Mouse (Mus musculus) heart, postnatal 10 days (tissue): Measurements from ENCODE around the gene Lrrc59. TPM values are rescaled to one million over a fixed set of nuclear protein-coding genes. Genes with fewer than 3 reads are reported as not detected.
A peak's percentile ranks its signal among the peaks of the same experiment; 100 is the strongest.
"Not testable (repeated sequence)": the region's sequence is repeated elsewhere in the genome, so short reads cannot be mapped to it uniquely, and the experiment has no call there.

Source experiments
- DNase-seq, 2 experiments: peaks; one replicate each; pipeline ENCODE4 v3.0.0; 2021
- intact Hi-C: fragments of 180-260 bp; cut with DNase I; formaldehyde crosslinking; loops from one replicate; pipeline ENCODE4 v1.15.1; 2025
- total RNA-seq, 2 experiments: library from RNA; stranded (reverse); gene quantifications; 2 replicates each; pipeline ENCODE4 v1.2.3; 2021

Gene Lrrc59
- total RNA-seq, 2 experiments from 2014 or later: 60.0 to 63.3 TPM

DNA sequence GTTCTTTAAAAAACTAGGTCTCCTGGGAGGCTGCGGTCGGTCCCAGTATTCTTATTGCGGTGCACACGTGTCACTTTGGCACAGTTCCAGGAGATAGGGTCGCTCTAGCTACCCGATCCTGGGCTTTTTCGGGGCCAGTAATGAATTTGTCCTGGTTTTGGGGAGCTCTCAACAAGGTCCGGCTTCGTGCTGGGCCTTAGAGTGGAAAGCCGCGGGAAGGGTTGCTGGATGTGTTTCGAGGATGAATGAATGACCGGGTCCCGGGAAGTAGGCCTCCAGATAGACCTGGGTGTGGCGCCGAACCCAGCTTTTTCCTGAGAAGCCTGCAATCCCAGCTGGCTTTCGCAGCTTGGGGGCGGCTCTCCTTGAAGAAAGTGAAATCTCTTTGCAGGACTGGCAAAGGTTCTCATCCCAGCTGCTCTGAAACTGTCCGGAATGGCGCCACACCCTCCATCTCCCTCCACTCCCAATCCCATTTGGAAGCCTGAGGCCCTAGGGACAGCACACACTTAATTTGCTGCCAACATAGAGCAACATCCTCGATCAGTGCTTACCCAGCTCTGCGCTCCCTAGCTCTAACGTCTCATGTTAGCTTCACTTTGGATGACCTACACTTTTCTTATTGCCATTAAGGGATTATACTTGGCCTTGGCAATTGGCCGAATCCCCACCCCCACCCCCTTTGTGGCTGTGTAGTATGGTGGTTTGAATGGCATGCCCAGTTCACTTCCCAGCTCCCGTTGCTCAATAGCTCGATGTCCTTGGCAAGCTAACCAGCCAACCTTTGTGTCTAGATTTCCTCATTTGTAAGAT, 838 bp downstream of the Lrrc59 start:
- peak; percentile 66 to 69 for DNase-seq
- intact Hi-C loops: loop anchor here (5.0 kb wide), 1 partner anchor 87 kb away; no protein-coding TSS in a partner anchor

DNA sequence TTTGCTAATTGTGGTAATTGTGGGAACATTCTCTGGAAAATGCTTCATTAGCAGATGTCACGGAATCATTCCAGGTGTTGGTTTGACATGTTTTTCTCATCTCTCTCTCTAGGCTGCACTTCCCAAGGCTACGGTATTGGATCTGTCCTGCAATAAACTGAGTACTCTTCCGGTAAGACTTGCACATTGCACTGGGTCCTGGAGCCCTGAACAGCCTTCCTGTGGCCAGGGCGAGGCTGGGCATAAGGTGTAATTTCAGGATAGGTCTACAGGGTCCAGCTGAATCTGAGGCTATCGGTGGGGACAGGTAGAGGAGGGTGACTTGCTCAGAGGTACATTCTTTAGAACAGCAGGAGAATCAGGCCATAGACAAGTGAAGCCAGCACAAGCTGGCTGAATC, 2.4 kb downstream of the Lrrc59 start:
- intact Hi-C loops: loop anchor here (5.0 kb wide), 1 partner anchor 85 kb away; no protein-coding TSS in a partner anchor
- DNase-seq: no peak

DNA sequence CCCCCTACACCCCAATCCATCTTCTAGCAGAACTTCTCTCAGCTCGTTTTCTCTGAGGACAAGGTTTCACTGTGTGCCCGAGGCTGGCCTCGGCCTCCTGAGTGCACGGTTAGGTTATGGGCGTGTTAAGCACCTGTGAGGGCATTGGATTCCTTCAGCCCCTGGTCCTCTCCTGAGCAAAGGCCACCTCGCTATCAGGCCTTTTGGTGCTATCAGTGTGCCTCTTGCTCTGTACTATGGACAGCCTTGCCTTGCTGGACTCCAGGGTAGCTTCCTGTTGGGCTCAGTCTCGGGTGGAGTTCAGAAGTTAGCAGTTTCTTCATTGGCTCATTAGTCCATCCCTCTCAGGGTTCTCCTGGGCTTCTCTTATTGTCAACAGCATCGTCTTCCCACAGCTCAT, 3.4 kb downstream of the Lrrc59 start:
- intact Hi-C loops: loop anchor here (5.0 kb wide), 1 partner anchor 84 kb away; no protein-coding TSS in a partner anchor

DNA sequence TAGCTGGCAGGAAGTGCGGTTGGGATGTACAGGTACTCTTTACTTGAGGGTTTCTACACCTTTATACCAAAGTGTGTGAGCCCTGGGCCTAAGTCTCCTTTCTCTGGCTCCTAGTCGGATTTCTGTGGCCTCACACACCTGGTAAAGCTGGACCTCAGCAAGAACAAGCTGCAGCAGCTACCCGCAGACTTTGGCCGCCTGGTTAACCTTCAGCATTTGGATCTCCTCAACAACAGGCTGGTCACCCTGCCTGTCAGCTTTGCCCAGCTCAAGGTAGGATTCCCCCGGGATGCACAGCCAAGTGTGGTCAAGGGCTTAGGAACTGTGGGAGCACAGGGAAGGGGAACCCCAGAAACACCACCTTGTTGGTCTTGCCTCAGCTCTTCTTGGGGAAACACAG, 4.9 kb downstream of the Lrrc59 start:
- DNase-seq: no peak
- intact Hi-C loops: loop anchor here (5.0 kb wide), 1 partner anchor 83 kb away; no protein-coding TSS in a partner anchor

More for the DNA sequence above, 3.4 kb downstream of the Lrrc59 start:
- DNase-seq: no peak

DNA sequence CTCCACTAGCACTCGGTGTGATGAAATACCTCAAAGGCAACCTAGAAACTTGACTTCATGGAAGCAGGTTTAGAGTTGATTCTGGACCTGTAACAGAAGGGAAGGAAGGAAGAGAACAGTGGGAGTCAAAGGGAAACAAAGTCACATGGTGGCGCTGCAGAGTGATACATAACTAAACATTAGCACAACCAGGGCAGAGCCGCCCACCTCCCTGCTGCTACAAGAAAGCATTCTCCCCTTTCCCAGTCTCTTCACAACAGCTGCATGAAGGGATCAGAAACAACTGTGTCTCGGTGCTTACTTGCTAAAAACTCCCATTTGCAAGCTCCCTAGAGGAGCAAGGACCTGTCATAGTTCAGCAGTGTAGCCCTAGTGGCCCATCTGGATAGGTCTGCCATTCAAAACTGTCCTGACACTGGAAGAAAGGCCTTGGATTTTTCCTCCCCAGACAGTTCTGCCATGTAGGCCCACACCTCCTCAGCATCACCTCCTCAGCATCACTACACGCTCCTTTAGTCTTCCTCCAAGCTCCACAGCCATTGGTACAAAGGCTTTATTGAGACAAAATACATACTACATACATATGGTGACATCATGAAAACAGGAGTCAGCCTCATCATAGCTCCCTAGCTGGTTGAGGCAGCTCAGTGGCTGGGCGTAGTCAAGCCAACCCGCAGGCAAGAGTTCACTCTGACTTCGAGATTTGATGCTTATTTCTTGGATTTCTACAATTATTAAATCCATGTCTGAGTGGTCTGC, 15.1 kb downstream of the Lrrc59 start:
- DNase-seq: no peak
- intact Hi-C loops: no loop called here

DNA sequence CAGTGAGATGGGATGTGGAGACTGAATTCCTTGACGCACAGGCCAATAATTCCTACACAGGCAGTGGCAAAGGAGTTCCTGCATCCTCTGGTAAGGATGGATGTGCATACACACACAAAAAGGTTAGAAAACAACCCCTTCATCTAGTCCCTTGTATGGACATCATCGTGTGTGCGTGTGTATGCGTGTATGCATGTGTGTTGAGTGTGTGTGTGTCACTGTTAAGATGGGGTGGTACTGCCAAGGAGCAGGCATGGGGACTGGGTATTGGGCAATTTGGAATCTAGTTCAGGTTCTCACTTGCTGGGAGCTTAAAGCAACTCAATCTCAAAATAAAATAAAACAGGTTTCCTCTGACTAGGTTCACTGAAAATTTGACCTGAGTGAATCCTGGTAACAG, 16.9 kb downstream of the Lrrc59 start:
- intact Hi-C loops: no loop called here

DNA sequence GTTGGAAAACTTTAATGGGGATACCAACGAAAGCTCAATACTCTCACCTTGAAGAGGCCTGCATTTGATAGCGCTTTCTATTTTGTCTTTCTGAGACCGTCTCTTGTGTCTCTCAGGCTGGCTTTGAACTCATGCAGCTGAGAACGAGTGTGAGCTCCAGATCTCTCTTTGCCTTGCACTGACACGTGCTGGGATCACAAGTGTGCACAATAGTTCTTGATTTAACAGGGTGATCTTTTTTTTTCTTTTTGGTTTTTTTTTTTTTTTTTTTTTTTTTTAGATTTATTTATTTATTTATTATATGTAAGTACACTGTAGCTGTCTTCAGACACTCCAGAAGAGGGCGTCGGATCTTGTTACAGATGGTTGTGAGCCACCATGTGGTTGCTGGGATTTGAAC, 21.7 kb downstream of the Lrrc59 start:
- not testable (repeated sequence) for DNase-seq

More for the DNA sequence above, 16.9 kb downstream of the Lrrc59 start:
- no peak for DNase-seq

DNA sequence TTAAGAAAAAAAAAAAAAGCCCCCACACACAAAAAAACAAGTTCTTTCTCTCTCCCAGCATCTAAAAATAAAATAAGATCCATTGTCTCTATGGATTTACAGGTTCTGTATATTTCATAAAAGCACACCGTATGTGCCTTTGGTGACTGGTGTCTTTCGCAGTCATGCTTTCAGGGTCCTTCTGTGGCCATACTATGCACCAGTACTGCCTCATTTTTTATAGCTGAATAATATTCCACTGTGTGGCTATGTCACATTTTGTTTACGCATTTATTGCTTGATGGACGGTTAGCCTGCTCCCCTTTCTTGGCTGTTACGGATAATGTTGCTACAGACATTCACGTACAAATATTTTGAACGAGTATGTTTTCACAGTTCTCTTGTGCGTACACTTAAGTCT, 23.4 kb downstream of the Lrrc59 start:
- intact Hi-C loops: no loop called here
- DNase-seq: no peak

More for the DNA sequence above, 21.7 kb downstream of the Lrrc59 start:
- intact Hi-C loops: not testable (repeated sequence)

DNA sequence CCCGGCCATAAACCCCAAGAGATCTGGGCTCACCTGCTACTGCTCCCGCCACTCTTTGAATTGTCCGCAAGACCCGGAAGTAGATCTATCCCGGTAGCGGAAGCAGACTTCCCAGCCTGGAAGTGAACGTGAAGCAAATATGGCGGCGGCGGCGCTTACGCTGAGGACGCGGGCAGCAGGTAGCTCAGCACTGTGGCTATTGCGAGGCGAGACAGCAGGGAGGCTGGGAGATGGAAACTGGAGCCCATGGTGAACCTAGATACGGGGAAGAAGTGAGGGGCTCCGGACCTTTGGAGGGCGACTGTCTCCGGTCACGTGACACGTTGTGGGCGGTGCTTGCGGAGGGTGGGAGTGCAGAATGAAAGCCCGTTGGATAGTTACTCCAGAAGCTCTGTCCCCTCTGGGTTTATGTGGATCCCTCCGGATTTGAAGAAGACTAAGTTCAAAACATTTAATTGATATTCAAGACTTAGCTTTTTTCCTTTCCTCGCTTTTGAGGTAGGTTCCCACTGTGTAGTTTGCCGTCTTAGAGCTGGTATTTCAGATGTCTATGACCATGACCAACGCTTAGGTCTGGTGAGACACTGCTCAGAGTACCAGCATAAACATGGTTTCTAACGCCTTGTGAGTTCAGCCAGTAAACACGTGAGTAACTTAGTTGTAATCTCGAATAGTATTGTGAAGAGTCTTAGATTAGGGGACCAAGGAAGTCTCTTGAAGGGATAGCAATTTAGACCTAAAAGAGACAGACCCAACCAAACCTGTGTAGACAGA, 24.3 kb downstream of the Lrrc59 start, which contains the start of the genes Mrpl27 and Eme1:
Mrpl27 (plus strand) TSS at position 105 of the 774 bp plus-strand sequence.
Eme1 (minus strand) TSS at position 302 of the 774 bp plus-strand sequence.
- DNase-seq: peak; percentile 92 to 94
- intact Hi-C loops: no loop called here

DNA sequence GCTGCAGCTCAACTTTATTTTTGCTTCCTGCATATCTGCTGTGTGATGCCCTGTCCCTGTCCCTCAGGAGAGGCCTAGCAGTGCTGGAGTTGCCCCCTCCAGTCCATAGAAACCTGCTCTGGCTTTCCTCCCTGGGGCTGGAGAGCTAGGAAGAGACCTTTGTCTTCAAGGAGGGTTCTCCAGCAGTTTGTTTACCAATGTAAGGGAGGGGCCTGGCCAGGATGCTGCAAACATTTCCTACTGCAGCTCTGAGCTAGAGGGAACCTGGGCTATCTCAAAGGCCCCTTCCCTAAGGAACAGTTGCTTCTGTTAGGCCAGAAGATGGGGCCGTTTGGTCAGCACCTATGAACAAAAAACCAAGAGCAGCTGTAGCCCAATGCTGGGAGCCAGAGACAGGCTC, 31.8 kb downstream of the Lrrc59 start:
- intact Hi-C loops: no loop called here
- no peak for DNase-seq

DNA sequence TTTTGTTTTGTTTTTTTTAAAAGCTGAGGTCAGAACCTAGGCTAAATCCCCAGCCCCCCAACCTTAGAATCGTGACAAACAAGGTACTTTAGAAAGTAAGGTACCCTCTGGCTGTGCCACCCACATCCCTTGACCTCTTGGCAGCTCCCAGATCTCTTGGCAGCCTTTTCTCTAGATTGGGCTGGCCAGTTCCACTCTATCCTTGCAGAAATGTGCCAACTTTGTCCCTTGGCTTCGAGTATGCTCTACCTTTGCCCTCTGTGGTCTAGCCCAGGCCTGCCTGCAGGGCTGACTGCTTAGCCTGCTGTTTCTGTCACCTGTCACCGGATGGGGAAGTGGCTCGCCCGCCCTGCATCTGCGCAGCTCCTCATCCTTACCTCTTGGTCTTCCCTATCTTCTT, 35.7 kb downstream of the Lrrc59 start:
- no peak for DNase-seq
- intact Hi-C loops: no loop called here

DNA sequence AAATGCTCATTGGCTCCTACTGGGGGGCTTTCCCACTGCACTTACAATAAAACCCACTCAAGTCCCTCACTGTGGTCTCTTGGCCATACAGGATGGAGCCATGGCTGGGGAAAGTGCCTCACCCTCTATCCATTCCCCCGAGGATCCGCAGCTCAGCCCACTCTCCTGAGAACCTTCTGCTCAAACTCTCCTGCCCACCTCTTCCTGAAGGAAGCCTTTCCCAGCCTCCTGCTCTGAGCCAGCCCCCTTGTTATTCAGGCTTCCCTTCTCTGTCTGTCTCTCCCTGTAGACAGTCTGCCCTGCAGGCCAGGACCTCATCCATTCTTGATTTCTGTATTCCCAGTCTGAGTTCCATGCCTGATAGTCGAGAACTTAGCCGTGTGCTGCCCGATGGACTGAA, 45.4 kb downstream of the Lrrc59 start:
- no peak for DNase-seq
- intact Hi-C loops: no loop called here

DNA sequence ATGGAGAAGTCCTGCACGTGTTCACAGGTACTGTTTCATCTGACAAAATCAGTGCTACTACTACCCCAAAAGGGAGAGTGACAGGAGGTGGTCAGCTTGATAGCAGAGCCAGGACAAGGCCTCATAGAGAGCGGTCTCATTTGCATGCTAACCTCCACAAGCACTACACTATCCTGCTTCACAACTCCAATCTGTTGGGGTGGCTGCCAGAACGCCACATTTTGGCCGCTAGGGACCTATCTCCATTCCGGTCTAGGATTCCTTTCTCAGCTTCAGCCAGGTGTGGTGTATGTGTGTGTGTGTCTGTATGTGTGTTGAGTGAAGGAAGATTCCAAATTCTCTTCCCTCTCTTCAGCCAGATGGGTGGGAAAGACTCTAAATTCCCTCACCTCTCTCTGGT, 45.9 kb downstream of the Lrrc59 start:
- intact Hi-C loops: no loop called here
- DNase-seq: no peak

DNA sequence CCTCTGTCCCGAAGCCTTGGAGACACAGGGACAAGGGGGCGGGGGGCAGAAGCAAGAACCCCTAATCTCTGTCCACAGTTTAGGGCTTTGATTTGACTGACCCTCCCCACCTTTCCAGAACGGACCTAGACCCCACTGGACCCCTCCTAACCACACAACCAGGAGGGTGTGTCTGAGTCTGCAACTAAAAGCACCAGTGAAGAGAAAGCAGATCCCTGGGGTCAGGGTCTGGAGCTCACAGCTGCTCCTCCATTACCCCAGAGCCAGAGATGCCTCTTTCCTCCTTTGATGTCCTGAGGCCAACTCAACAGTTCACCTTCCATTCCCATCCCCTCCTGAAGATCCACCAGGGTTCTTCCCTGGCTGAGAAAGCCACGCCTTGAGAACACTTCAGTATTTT, 46.7 kb downstream of the Lrrc59 start:
- intact Hi-C loops: no loop called here
- no peak for DNase-seq

DNA sequence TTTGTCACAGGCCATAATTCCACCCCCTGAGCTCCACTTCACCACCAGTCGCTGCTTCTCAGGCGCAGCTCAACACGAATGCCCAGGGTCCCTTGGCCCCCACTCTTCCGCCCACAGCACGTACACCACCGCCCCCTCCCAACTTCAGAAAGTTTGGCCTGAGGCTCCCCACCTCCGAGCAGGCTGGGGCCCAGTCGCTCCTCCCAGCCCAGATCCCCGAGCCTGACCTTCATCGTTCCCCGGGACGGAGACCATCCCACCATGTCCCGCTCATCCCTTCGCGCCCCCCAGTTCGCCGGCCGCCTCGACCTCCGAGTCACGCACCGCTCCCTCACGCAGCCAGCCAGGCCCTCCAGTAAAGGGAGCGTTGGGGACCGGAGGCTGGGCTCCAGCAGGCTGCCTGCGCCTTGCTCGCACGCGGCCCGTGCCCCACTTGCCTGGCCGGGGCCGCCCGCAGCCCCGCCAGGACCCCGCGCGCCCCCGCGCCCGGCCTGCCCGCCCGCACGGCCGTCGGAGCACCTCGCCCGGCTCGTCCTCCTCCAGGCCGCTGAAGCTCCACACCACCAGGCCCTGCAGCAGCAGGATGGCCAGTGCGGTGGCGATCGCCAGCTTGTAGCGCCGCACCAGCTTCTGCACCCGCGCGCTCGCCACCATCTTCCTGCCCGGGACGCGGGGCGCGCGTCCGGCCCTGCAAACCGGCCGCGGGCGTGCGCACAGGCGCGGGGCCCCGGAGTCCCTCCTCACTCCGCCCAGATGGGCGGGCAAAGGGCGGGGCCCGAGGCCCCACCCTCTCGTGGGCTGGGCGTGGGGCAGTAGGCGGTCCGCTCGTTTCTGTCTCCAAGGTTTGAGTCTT, 47.4 kb downstream of the Lrrc59 start, which contains the start of gene Xylt2:
Xylt2 (minus strand) TSS at position 762 of the 853 bp plus-strand sequence.
- intact Hi-C loops: no loop called here
- DNase-seq: peak; percentile 94 to 95

DNA sequence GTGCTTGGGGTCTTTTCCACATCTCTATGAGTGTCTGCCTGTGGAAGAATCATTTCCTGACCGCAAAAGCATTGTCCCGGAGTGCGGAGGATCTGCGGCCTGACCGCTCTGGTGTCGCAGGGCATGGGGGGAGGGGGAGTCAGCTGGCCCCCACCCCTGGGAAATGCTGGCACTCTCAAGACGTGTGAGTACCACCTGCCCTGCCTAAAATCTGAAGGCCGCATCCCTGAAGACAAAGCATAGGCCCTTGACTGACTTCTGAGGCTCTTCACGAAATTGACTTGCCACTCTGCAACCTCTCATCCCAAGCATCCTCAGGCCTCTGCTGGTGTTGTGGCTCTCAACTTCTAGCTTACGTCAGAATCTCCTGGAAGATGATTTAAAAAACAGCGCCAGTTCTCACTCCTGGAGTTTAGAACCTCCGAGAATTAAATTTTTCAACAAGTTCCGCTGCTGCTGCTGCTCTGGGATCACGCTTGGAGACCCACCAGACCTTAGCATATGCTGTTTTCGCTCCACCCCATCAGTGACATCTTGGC, 48.1 kb downstream of the Lrrc59 start:
- intact Hi-C loops: no loop called here

DNA sequence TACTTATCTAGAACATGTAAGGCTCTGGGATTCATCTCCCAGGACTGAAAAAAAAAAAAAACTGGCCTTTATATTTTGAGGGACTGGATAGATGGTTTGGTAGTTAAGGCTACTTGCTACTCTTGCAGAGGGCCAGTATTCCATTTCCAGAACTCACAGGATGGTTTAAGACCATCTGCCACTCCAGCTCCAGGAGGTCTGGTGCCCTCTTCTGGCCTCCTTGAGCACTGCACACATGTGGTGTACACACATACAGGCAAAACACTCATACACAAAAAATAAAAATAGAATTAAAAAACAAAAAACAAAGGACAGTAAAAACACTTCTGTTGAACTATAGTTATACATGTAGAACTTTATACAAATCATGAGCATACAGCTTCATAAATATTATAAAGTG, 51.1 kb downstream of the Lrrc59 start:
- no peak for DNase-seq
- intact Hi-C loops: no loop called here

More for the DNA sequence above, 48.1 kb downstream of the Lrrc59 start:
- DNase-seq: no peak

DNA sequence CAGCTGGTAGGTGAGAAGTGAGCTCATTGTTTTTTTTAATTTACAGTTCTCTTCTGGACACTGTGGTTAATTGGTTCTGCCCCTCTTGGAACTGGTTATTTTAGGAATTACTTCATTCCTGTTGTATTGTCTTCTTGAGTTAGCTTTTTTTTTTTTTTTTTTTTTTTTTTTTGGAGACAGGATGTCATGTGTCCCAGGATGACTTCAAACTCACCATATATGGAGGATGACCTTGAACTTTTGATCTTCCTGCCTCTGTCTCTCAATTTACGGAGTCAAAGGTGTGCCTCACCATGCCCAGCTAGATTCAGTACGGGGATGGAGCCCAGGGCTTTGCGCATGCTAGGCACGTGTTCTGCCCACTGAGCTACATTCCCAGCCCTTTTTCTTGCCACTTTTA, 52.1 kb downstream of the Lrrc59 start:
- DNase-seq: no peak
- intact Hi-C loops: loop anchor here (2.0 kb wide), 1 partner anchor 31 kb away; no protein-coding TSS in a partner anchor

DNA sequence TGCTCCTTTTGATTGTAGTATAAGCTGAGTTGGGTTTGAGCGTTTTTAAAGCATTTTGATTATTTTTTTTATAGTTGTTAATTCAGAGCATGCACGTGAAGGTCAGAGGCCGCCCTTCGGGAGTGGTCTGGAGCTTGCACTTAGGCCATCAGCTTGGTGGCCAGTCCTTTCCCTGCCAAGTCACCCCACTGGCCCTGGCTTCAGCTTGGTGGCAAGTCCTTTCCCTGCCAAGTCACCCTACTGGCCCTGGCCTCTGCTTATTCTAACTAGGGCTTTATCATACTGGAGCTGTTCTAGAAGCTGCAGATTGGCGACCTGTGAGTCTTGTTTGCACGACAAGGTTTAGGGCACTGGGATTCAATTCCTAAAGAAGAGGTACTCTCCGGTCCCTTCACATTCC, 52.9 kb downstream of the Lrrc59 start:
- intact Hi-C loops: loop anchor here (2.0 kb wide), 1 partner anchor 30 kb away; no protein-coding TSS in a partner anchor

More for the DNA sequence above, 52.9 kb downstream of the Lrrc59 start:
- DNase-seq: no peak
